Mouse (Mus musculus): ENCODE data around the gene Ptprz1.

Ptprz1 gene

DNA sequence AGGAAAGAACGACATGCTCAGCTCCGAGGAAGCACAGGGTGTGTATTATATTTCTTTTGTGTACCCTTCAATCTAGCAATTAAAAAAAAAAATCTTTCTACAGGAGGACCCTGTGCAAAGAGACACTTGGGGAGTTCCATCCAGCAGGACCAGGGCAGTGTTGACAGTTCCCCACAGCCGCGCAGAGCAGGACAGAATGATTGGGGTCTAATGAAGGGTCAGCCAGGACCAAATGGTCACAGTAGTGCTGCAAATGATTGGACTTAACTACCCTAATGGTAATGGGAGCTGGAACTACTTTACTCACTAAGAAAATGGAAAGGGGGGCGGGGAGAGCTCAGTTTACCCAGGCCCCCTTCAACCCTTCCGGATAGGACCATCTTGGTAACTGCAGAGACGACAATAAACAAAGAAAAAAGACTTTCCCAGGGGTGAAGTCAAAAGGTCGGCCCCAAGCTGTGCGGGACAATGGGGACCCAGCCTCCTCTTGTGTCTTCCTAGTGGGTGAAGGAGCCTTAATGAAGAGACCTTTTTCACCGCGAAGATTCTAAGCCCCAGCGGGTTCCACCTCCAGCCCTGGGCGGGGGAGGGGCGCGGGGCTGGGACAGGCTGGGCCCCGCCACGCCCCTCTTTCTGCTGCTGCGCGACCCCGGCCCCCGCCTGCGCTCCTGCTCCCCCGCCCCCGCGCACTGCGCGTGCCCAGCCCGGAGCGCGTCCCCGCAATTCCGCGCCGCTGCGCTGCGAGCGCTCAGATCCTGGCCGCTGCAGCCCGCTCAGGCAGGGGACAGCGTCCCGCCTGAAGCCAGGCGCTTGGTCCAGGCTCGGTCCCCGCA is at the start of gene Ptprz1:
Gene Ptprz1, plus strand, starts transcription at position 722 of the 833 bp plus-strand sequence.
- no peak for DNase-seq (ENCODE audit: low read depth in 1 of 2, low spot score in 2 of 2)

DNA sequence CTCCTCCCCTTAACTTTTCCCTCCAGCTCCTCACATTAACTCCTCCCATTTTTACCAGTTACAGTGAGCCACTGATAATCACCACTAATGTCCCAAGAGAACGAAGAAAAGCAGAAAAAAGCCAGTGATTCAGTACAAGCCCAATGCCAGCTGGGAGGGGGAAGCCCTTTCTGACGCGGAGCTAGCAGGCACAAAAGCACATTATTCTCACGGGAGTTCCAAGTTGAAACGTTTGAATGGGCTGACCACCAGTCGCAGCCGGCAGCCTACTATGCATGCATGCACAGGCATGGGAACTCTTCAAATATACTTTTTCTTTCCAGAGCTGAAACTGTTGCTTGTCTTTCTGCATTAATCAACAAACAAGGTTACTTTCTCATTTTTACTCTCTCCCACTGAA is 41.7 kb upstream of the Ptprz1 start:
- DNase-seq (ENCODE audit: low read depth in 1 of 2, low spot score in 2 of 2): no peak

- DNase-seq (ENCODE audit: low read depth in 1 of 2, low spot score in 2 of 2): no peak
Observed at GRCm38 (mm10) chr6:22834100-22834970, 41.0 kb upstream of the Ptprz1 start.

- DNase-seq (ENCODE audit: low read depth in 1 of 2, low spot score in 2 of 2): no peak
Observed at GRCm38 (mm10) chr6:22875614-22876541, 576 bp downstream of the Ptprz1 start.

- no peak for DNase-seq (ENCODE audit: low read depth in 1 of 2, low spot score in 2 of 2)
Observed at GRCm38 (mm10) chr6:22887978-22888377, 12.7 kb downstream of the Ptprz1 start.

GRCm38 (mm10) chr6:22889333-22889732 is 14.0 kb downstream of the Ptprz1 start:
- no peak for DNase-seq (ENCODE audit: low read depth in 1 of 2, low spot score in 2 of 2)

DNA sequence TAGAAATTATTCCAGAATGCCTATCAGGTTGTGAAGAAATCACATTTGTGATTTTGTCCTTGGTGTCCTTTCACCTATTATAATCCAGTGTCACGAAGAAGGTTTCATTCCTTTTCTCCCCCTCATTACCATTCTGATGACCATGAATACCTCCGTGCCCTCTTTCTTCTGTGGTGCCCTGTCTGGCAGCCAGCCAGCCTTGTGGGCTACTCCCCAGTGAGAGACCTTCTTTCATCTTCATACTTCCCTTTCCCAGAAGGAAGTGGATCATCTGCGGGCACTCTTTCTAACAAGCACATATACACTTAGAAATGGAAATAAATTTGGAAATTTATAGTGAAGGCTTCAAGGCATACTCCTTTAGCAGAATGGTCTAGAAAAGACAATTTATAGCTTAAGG is 26.7 kb downstream of the Ptprz1 start:
- DNase-seq (ENCODE audit: low read depth in 1 of 2, low spot score in 2 of 2): no peak

GRCm38 (mm10) chr6:22908510-22909256 is 33.4 kb downstream of the Ptprz1 start:
- no peak for DNase-seq (ENCODE audit: low read depth in 1 of 2, low spot score in 2 of 2)

DNA sequence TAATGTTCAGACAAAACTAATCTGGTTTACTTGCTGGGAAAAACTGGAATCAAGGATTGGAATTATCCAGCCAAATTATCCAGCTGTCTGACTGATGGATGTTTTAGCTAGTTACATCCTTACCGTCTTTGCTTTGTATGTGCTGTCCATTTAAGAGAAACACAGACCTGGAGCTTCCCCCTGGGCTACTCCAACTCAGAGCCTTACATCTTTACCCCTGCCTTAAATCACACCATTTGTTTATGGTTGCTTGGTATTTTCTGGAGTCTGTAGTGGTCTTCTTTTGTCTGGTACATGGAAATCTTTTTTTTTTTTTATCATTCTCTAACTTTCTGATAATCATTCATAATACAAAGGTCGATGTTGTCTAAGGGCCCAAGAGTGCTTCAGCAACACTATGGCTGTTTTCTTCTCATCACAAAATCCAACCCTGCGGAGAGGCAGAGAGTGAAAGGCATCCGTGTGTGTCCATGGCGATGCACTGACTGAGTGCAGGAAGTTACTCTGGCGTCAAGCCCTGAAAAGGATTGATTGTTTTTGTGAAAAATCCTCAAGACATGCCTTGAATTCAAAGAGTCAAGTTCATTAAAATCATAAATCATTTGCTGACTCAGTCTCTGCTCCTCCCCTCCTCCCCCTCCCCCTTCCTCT is 34.1 kb downstream of the Ptprz1 start:
- no peak for DNase-seq (ENCODE audit: low read depth in 1 of 2, low spot score in 2 of 2)

DNA sequence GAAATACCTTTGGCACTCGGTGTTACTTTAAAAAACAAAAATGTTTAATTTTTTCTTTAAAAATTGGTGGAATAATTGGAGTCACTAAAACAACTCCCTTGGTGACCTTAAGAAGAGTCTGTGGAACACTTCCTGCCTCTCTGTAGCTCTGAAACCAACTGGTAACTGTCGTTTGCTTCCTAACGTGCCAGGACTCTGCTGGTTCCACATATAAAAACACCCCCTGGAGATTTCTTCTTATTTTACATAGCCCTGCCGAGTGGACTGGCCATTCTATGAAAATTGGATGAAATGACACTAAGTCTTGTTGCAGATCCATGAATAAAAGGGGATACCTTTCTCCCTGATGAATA is 34.6 kb downstream of the Ptprz1 start:
- DNase-seq (ENCODE audit: low read depth in 1 of 2, low spot score in 2 of 2): no peak

DNA sequence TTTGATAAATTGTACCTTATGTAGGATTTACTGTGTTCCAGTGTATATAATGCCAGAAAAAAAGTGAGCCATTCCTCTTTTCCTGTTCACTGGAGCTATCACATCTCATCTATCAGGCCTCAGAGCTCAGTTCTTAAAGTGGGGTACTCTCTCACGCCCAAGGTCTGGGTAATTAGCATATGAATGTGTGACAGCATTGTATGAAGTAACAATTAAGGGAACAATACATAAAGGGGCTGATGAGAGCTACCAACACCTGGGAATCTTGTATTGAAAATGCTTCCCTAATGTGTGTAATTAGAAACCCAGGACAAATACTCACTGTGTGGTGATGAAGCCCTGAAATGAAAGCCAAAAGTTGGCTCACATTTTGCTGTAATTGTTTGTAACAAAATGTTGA is 47.6 kb downstream of the Ptprz1 start:
- DNase-seq (ENCODE audit: low read depth in 1 of 2, low spot score in 2 of 2): no peak

- DNase-seq (ENCODE audit: low read depth in 1 of 2, low spot score in 2 of 2): no peak
Observed at GRCm38 (mm10) chr6:22932768-22933265, 57.5 kb downstream of the Ptprz1 start.

DNA sequence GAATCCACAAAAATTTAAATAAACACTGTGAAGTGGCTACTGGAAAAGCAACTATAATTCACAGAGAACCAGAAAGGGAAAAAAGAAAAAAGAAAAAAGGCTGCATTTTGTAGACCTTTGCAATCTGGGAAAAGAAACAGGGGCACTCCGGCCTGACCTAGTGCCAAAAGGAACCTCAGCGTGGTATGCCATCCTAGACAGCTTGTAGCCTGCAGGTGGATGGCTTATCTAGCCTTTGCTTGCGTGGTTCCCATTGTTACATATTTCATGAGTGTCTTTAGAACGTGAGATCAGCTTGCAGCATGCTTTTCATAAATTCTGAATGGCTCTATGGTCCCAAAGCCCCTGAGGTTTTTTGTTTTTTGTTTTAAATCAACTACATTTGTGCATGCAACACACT is 61.8 kb downstream of the Ptprz1 start:
- DNase-seq (ENCODE audit: low read depth in 1 of 2, low spot score in 2 of 2): no peak

GRCm38 (mm10) chr6:22937526-22937925 is 62.2 kb downstream of the Ptprz1 start:
- DNase-seq (ENCODE audit: low read depth in 1 of 2, low spot score in 2 of 2): no peak

- no peak for DNase-seq (ENCODE audit: low read depth in 1 of 2, low spot score in 2 of 2)
Observed at GRCm38 (mm10) chr6:22944191-22944590, 68.9 kb downstream of the Ptprz1 start.

DNA sequence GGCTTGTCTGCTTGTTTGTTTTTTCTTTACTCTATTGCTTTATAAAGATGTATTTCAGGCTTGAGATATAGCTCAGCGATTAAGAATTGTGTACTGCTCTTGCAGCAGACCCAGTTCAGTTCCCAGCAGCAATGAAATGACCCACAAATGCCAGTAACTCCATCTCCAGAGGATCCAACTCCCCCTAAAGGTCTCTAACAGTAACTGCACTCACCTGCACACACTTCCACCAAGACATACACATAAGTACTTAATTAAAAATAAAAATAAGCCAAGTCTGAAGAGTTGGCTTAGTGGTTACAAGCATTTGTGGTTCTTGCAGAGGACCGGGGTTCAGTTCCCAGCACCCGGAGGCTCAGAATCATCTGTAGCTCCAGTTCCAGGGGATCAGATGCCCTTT is 88.1 kb downstream of the Ptprz1 start:
- no peak for DNase-seq (ENCODE audit: low read depth in 1 of 2, low spot score in 2 of 2)

- no peak for DNase-seq (ENCODE audit: low read depth in 1 of 2, low spot score in 2 of 2)
Observed at GRCm38 (mm10) chr6:22968073-22968472, 92.8 kb downstream of the Ptprz1 start.

GRCm38 (mm10) chr6:22983769-22984519 is 108.6 kb downstream of the Ptprz1 start:
- no peak for DNase-seq (ENCODE audit: low read depth in 1 of 2, low spot score in 2 of 2)

GRCm38 (mm10) chr6:22984520-22985154 is 109.3 kb downstream of the Ptprz1 start:
- no peak for DNase-seq (ENCODE audit: low read depth in 1 of 2, low spot score in 2 of 2)
